ENCODE assay signal across 8 mouse cellular contexts in genomic region chr10:19014381-19015256, GRCm38 (mm10). TPM values are rescaled to one million over a fixed set of nuclear protein-coding genes. Genes with fewer than 3 reads are reported as not detected.
DNase-seq lines count a peak whose midpoint lies in the region; ATAC-seq and TF ChIP-seq lines count a peak whose summit lies in the region.

No protein-coding gene starts in this region.

- TF ChIP-seq EP300 in CH12.LX (IDR thresholded peaks at IDR 0.05; ENCODE audit: low read length) = 0 out of 2 replicates have a peak, but pooled peaks have one; percentile 19
- TF ChIP-seq EP300 in stomach, postnatal 0 days (optimal IDR thresholded peaks at IDR 0.05) = no peak

- peaks cover 50% of the 10 kb centered on the region for H3K79me2 ChIP-seq in CH12.LX (replicated peaks; ENCODE audit: control insufficient read depth, extremely low read depth, insufficient read depth, poor library complexity, severe bottlenecking)

- ATAC-seq in kidney, embryonic 14.5 days (ENCODE audit: low FRiP score, low TSS enrichment) = peak; percentile 11
- ATAC-seq in stomach, postnatal 0 days (ENCODE audit: low FRiP score, low TSS enrichment) = no peak; the same call in none of the 2 replicates

- H3K4me2 ChIP-seq in CH12.LX (ENCODE audit: insufficient read depth, low read depth, poor library complexity, severe bottlenecking) = peak overlapping the region; percentile 34; the same call in 1 of the 2 replicates
- H3K4me2 ChIP-seq in kidney, embryonic 14.5 days (replicated peaks; ENCODE audit: low read depth, low read length) = peak overlapping the region; percentile 89
- H3K4me2 ChIP-seq in stomach, postnatal 0 days (replicated peaks; ENCODE audit: low read depth) = peak overlapping the region; percentile 88

- WGBS in kidney, embryonic 14.5 days = under 1% methylated on average over 31 of the region's 43 CpGs
- 1% methylated on average over 43 of the region's 43 CpGs for WGBS in stomach, postnatal 0 days

- peak overlapping the region; percentile 87 for H3K9ac ChIP-seq in CH12.LX (ENCODE audit: insufficient read depth, low read depth)
- H3K9ac ChIP-seq in kidney, embryonic 14.5 days (ENCODE audit: low read depth, low read length) = peak overlapping the region; percentile 66
- peak overlapping the region; percentile 83 for H3K9ac ChIP-seq in stomach, postnatal 0 days (ENCODE audit: low read length)

- DNase-seq in gastrocnemius, adult 18-20 months (ENCODE audit: low spot score) = peak; percentile 6
- DNase-seq in gastrocnemius, postnatal 36 days = no peak
- peak; percentile 74 for DNase-seq in CH12.LX (ENCODE audit: extremely low read depth)
- peak; percentile 28 to 36 for DNase-seq in cerebellum, postnatal 25 days
- peak; percentile 18 for DNase-seq in heart, adult 8-10 months (ENCODE audit: low spot score)
- DNase-seq in mesoderm, embryonic 11.5 days (ENCODE audit: low read depth, low spot score) = peak; percentile 41
- peak; percentile 42 for DNase-seq in stomach, postnatal 0 days (ENCODE audit: low spot score)

- H3K27ac ChIP-seq in CH12.LX (ENCODE audit: insufficient read depth, low read depth) = peak overlapping the region; percentile 95
- H3K27ac ChIP-seq in kidney, embryonic 14.5 days (ENCODE audit: low read depth, low read length) = peak overlapping the region; percentile 52; the same call in 1 of the 2 replicates
- peak overlapping the region; percentile 87 for H3K27ac ChIP-seq in stomach, postnatal 0 days (replicated peaks)

- intact Hi-C loops in gastrocnemius, postnatal 36 days (cut with DNase I) = loop anchor here (2.0 to 10.0 kb wide), 3 partner anchors 60 to 500 kb away; no protein-coding TSS in a partner anchor

- H3K9me3 ChIP-seq in CH12.LX (replicated peaks; ENCODE audit: low read length) = no peaks in the 10 kb centered on the region
- no peaks in the 10 kb centered on the region for H3K9me3 ChIP-seq in kidney, embryonic 14.5 days (ENCODE audit: control insufficient read depth, low read length)
- no peaks in the 10 kb centered on the region for H3K9me3 ChIP-seq in stomach, postnatal 0 days (ENCODE audit: control insufficient read depth, low read length)

- peaks cover 0 to 12% of the 10 kb centered on the region in 2 experiments; a peak in 2 of 4 replicates for H3K4me1 ChIP-seq in CH12.LX (ENCODE audit: control insufficient read depth in 1 of 2, insufficient read depth in 2 of 2)
- 0 out of 2 replicates have a peak, but pooled peaks cover 3% of the 10 kb centered on the region for H3K4me1 ChIP-seq in kidney, embryonic 14.5 days (ENCODE audit: control insufficient read depth, insufficient read depth, low read length)
- no peaks in the 10 kb centered on the region; the same call in 1 of the 2 replicates for H3K4me1 ChIP-seq in stomach, postnatal 0 days (replicated peaks; ENCODE audit: control insufficient read depth, insufficient read depth)

- peaks cover 17 to 23% of the 10 kb centered on the region in 2 experiments for H3K36me3 ChIP-seq in CH12.LX (replicated peaks in 1 of 2; ENCODE audit: control insufficient read depth in 1 of 2, insufficient read depth in 1 of 2, low read length in 1 of 2)
- no peaks in the 10 kb centered on the region for H3K36me3 ChIP-seq in kidney, embryonic 14.5 days (ENCODE audit: control insufficient read depth, insufficient read depth, low read length)
- H3K36me3 ChIP-seq in stomach, postnatal 0 days (ENCODE audit: control insufficient read depth, insufficient read depth, low read length) = no peaks in the 10 kb centered on the region

- dilution Hi-C loops in CH12.LX (cut with MboI; ENCODE audit: extremely low pct_ligation_motif_present, extremely low pct_unique_long_range_greater_than_20kb, low sequenced_read_pairs) = no loop called here

- in situ Hi-C loops in CH12.LX (cut with MboI; ENCODE audit: low pct_ligation_motif_present, low pct_unique_long_range_greater_than_20kb, low sequenced_read_pairs) = loop anchor here (5.0 kb wide), 2 partner anchors 73 to 173 kb away; no protein-coding TSS in a partner anchor

- peak in 1 of 2 experiments; percentile 56; a peak in 2 of 4 replicates for TF ChIP-seq CTCF in CH12.LX (conservative IDR thresholded peaks at IDR 0.05 in 1 of 2, IDR thresholded peaks at IDR 0.05 in 1 of 2; ENCODE audit: low read depth in 2 of 2, low read length in 2 of 2)
- peak; percentile 49; the same call in 1 of the 2 replicates for TF ChIP-seq CTCF in stomach, postnatal 0 days (IDR thresholded peaks at IDR 0.05; ENCODE audit: low read depth)

- peak overlapping the region; percentile 98 to 99 (median 99) for H3K4me3 ChIP-seq in CH12.LX (replicated peaks in 1 of 3; ENCODE audit: low read depth in 2 of 3, low read length in 2 of 3, poor library complexity in 1 of 3)
- H3K4me3 ChIP-seq in kidney, embryonic 14.5 days (ENCODE audit: low read length) = peak overlapping the region; percentile 70
- peak overlapping the region; percentile 91 for H3K4me3 ChIP-seq in stomach, postnatal 0 days (ENCODE audit: low read depth, low read length)

- H3K27me3 ChIP-seq in CH12.LX (replicated peaks) = no peaks in the 10 kb centered on the region
- no peaks in the 10 kb centered on the region for H3K27me3 ChIP-seq in kidney, embryonic 14.5 days (ENCODE audit: control insufficient read depth, insufficient read depth, low read length)
- H3K27me3 ChIP-seq in stomach, postnatal 0 days (ENCODE audit: control insufficient read depth, insufficient read depth, low read length) = no peaks in the 10 kb centered on the region

- peak; percentile 56 for TF ChIP-seq POLR2A in CH12.LX (IDR thresholded peaks at IDR 0.05; ENCODE audit: low read depth, low read length)

- peak; percentile 42 for TF ChIP-seq RAD21 in CH12.LX (IDR thresholded peaks at IDR 0.05; ENCODE audit: low read depth, low read length)

TF ChIP-seq in CH12.LX, 34 proteins besides CTCF, POLR2A, EP300 and RAD21:
- peak; percentile 65; the same call in 1 of the 2 replicates for TF ChIP-seq MAZ (IDR thresholded peaks at IDR 0.05; ENCODE audit: low read depth, low read length)
- no peak for TF ChIP-seq MAX (IDR thresholded peaks at IDR 0.05; ENCODE audit: low read length)
- no peak for TF ChIP-seq PAX5 (IDR thresholded peaks at IDR 0.05; ENCODE audit: low read length)
- TF ChIP-seq KAT2A (IDR thresholded peaks at IDR 0.05; ENCODE audit: insufficient replicate concordance, low read length) = no peak
- 0 out of 2 replicates have a peak, but pooled peaks have one; percentile 10 for TF ChIP-seq ZNF384 (IDR thresholded peaks at IDR 0.05; ENCODE audit: low read depth, low read length)
- no peak for TF ChIP-seq E2F4 (IDR thresholded peaks at IDR 0.05; ENCODE audit: insufficient replicate concordance, low read depth, low read length)
- TF ChIP-seq JUND (conservative IDR thresholded peaks at IDR 0.05; ENCODE audit: low read depth, low read length) = no peak
- no peak for TF ChIP-seq HCFC1 (IDR thresholded peaks at IDR 0.05; ENCODE audit: low read depth, low read length)
- TF ChIP-seq MEF2A (IDR thresholded peaks at IDR 0.05; ENCODE audit: borderline replicate concordance, low read depth, low read length) = 0 out of 2 replicates have a peak, but pooled peaks have one; percentile 7
- TF ChIP-seq TCF12 (IDR thresholded peaks at IDR 0.05; ENCODE audit: low read depth, low read length) = 0 out of 2 replicates have a peak, but pooled peaks have one; percentile 13
- TF ChIP-seq TBP (conservative IDR thresholded peaks at IDR 0.05; ENCODE audit: low read depth, low read length) = peak; percentile 56; the same call in 1 of the 2 replicates
- TF ChIP-seq MXI1 (IDR thresholded peaks at IDR 0.05; ENCODE audit: low read depth, low read length) = peak; percentile 76
- no peak for TF ChIP-seq ZMIZ1 (IDR thresholded peaks at IDR 0.05; ENCODE audit: low read depth, low read length)
- 0 out of 2 replicates have a peak, but pooled peaks have one; percentile 27 for TF ChIP-seq IRF4 (IDR thresholded peaks at IDR 0.05; ENCODE audit: low read depth, low read length)
- TF ChIP-seq SIN3A (IDR thresholded peaks at IDR 0.05; ENCODE audit: low read length) = peak; percentile 90
- TF ChIP-seq BHLHE40 (IDR thresholded peaks at IDR 0.05; ENCODE audit: low read depth, low read length) = peak; percentile 64
- no peak for TF ChIP-seq JUN (IDR thresholded peaks at IDR 0.05; ENCODE audit: insufficient read depth, low read depth, low read length)
- peak; percentile 41 for TF ChIP-seq SMC3 (IDR thresholded peaks at IDR 0.05; ENCODE audit: low read depth, low read length)
- 0 out of 2 replicates have a peak, but pooled peaks have one; percentile 73 for TF ChIP-seq MYC (IDR thresholded peaks at IDR 0.05; ENCODE audit: low read depth, low read length)
- TF ChIP-seq MAFK (IDR thresholded peaks at IDR 0.05; ENCODE audit: insufficient replicate concordance, low read length) = no peak
- TF ChIP-seq UBTF (IDR thresholded peaks at IDR 0.05; ENCODE audit: low read depth, low read length) = no peak
- peak; percentile 26 for TF ChIP-seq NELFE (IDR thresholded peaks at IDR 0.05; ENCODE audit: low read depth, low read length)
- TF ChIP-seq NRF1 (IDR thresholded peaks at IDR 0.05; ENCODE audit: low read depth, low read length) = no peak
- TF ChIP-seq USF2 (conservative IDR thresholded peaks at IDR 0.05; ENCODE audit: low read depth, low read length) = no peak

RNA-seq across cellular contexts. Expression of gene Tnfaip3, which starts 0.8 kb away (rescaled TPM):
- 1 to 10 TPM; 1.3 to 1.7 TPM for total RNA-seq in gastrocnemius, adult 18-20 months (2021)
- total RNA-seq in gastrocnemius, postnatal 36 days (2021) = 1 to 10 TPM; 1.6 to 2.4 TPM
- 65.3 and 95.3 TPM in 2 replicates for total RNA-seq in CH12.LX (2012; rRNA removed)
- total RNA-seq in CH12.LX (2014; rRNA removed) = 38.8 and 51.7 TPM in 2 replicates
- polyA plus RNA-seq in CH12.LX (2012; ENCODE audit: insufficient read length, low read depth) = 21.4 and 24.6 TPM in 2 replicates
- 1 to 10 TPM; 1.7 to 3.8 (median 2.3) TPM for total RNA-seq in heart, adult 8-10 months (2022)
- polyA plus RNA-seq in kidney, embryonic 14.5 days (2014; fragmentation: Nextera tagmentation; extraction: Ambion mirVana) = 1.1 and 3.5 TPM in 2 replicates
- polyA plus RNA-seq in stomach, postnatal 0 days (2015; fragmentation: Nextera tagmentation; extraction: Ambion mirVana) = 1.7 and 1.8 TPM in 2 replicates

Comparison
In these comparisons a context has a peak if more than half of its experiments do, and no peak if none do; other contexts are left out.
1. DNase-seq: peak in gastrocnemius, adult 18-20 months (single experiment), CH12.LX (single experiment), cerebellum, postnatal 25 days (2 of 2), heart, adult 8-10 months (single experiment), mesoderm, embryonic 11.5 days (single experiment) and stomach, postnatal 0 days (single experiment); none in gastrocnemius, postnatal 36 days (0 of 2).
2. H3K4me2 ChIP-seq: peak in every context shown above with its lines; median percentile 89 in kidney, embryonic 14.5 days; 88 in stomach, postnatal 0 days; 34 in CH12.LX.
3. RNA of gene Tnfaip3, which starts 0.8 kb away (total RNA-seq): 38.8 to 95.3 TPM in CH12.LX; 1.7 to 3.8 TPM in heart, adult 8-10 months, 1.6 to 2.4 TPM in gastrocnemius, postnatal 36 days and 1.3 to 1.7 TPM in gastrocnemius, adult 18-20 months; every median in the first group is over 4 times any median in the second.
4. Peak in every context shown above with its lines, with median percentiles within 50 percentile points of each other: H3K27ac ChIP-seq, H3K4me3 ChIP-seq and H3K9ac ChIP-seq.